ENCODE assay signal across 27 mouse cellular contexts in genomic region chr8:25454972-25455371, GRCm38 (mm10).
"Had no signal": no experiment of that assay in that cellular context is flagged by ENCODE, and none has a peak within 500 bp of the region (broad histone marks: within the 10 kb centered on the region; RNA-seq: fewer than 3 reads in every experiment).

No protein-coding gene starts in this region.

- DNase-seq: gastrocnemius, postnatal 14 days; gastrocnemius, postnatal 36 days; heart, adult 2 months; heart, postnatal 14 days; heart, postnatal 36 days; kidney, adult 18-20 months; kidney, adult 8-10 months; kidney, postnatal 10 days; kidney, postnatal 25 days; kidney, postnatal 4 days; liver; liver, embryonic 13.5 days had no signal

- H3K27ac ChIP-seq: heart, adult 2 months; heart, embryonic 13.5 days; heart, embryonic 15.5 days; hindbrain, embryonic 12.5 days; hindbrain, embryonic 14.5 days; intestine, embryonic 15.5 days; layer of hippocampus, adult 2 months; left cerebral cortex, adult 2 months; limb, embryonic 10.5 days; limb, embryonic 12.5 days; liver, embryonic 13.5 days; liver, embryonic 15.5 days had no signal

- H3K9me3 ChIP-seq: heart, embryonic 13.5 days; heart, embryonic 15.5 days; hindbrain, embryonic 12.5 days; intestine, embryonic 15.5 days; limb, embryonic 10.5 days; liver, embryonic 13.5 days; liver, embryonic 15.5 days had no signal

- H3K27me3 ChIP-seq: heart, embryonic 13.5 days; heart, embryonic 15.5 days; hindbrain, embryonic 12.5 days; intestine, embryonic 15.5 days; limb, embryonic 12.5 days; liver, embryonic 13.5 days; liver, embryonic 15.5 days had no signal

- H3K4me1 ChIP-seq: heart, embryonic 13.5 days; heart, embryonic 15.5 days; hindbrain, embryonic 12.5 days; intestine, embryonic 15.5 days; limb, embryonic 12.5 days; liver, embryonic 13.5 days; liver, embryonic 15.5 days had no signal

- H3K9ac ChIP-seq: heart, embryonic 13.5 days; heart, embryonic 15.5 days; hindbrain, embryonic 12.5 days; hindbrain, embryonic 14.5 days; intestine, embryonic 15.5 days; limb, embryonic 12.5 days; liver, embryonic 13.5 days; liver, embryonic 15.5 days had no signal

- ATAC-seq: hindbrain, embryonic 16.5 days; inflammation-experienced regulatory T-cells, adult 6 months; intestine, embryonic 15.5 days; intestine, postnatal 0 days had no signal

- H3K4me2 ChIP-seq: heart, embryonic 11.5 days; heart, embryonic 13.5 days; heart, embryonic 15.5 days; hindbrain, embryonic 12.5 days; hindbrain, embryonic 14.5 days; intestine, embryonic 15.5 days; limb, embryonic 12.5 days; liver, embryonic 11.5 days; liver, embryonic 13.5 days; liver, embryonic 15.5 days had no signal

- H3K36me3 ChIP-seq: heart, embryonic 13.5 days; heart, embryonic 15.5 days; hindbrain, embryonic 12.5 days; intestine, embryonic 15.5 days; limb, embryonic 10.5 days; limb, embryonic 12.5 days; liver, embryonic 13.5 days; liver, embryonic 15.5 days had no signal

- H3K4me3 ChIP-seq: heart, adult 2 months; heart, embryonic 13.5 days; heart, embryonic 15.5 days; hindbrain, embryonic 12.5 days; intestine, embryonic 15.5 days; layer of hippocampus, adult 2 months; left cerebral cortex, adult 2 months; limb, embryonic 10.5 days; limb, embryonic 12.5 days; liver, embryonic 13.5 days; liver, embryonic 15.5 days had no signal
